Mouse (Mus musculus) brain, embryonic 14.5 days (tissue): ENCODE measurements around the gene Hmga1.

Experiments used
- CTCF ChIP-seq: fragments of 200-500 bp; IDR thresholded peaks from 2 replicates; pipeline ENCODE4 v1.5.1; 2012; ENCODE audit warnings: inconsistent platforms, mild to moderate bottlenecking, moderate library complexity, borderline replicate concordance; ENCODE audit not compliant: insufficient read depth, insufficient read length; ENCODE audit errors: extremely low read depth
- POLR2A ChIP-seq: fragments of 200-500 bp; IDR thresholded peaks from 2 replicates; pipeline ENCODE4 v1.6.1; 2012; ENCODE audit warnings: mild to moderate bottlenecking, inconsistent platforms, borderline replicate concordance; ENCODE audit not compliant: poor library complexity, insufficient read depth, insufficient read length, severe bottlenecking; ENCODE audit errors: extremely low read depth

DNA sequence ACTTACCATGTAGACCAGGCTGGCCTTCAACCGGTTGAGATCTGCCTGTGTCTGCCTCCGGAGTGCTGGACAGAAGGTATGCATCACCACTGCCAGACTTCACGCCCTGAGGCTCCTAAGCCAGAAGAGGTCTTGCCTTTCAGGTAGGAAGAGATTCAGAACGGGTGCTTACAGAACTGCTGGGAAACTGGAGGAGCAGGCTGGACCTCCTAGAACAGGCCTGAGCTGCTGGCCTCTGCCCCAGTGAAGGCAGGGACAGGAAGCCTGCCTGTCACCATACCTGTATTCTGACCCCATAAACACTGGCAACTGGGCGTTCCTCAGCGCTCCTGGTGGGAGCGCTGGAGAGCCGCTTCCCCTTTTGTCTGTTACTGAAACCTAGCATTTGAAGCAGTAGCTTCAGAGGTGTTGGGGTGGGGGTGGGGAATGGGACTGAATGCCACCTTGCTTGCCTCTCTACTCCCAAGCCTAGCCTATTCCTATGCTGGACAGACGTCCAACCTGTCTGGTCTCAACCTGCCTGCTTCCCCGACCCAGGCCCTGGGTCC, 4.8 kb upstream of the Hmga1 start:
- TF ChIP-seq CTCF = no peak
- TF ChIP-seq POLR2A = no peak
